Mouse (Mus musculus) pancreas, adult 10 weeks (tissue): Measurements from ENCODE around the gene Terb1. TPM values are rescaled to one million over a fixed set of nuclear protein-coding genes. Genes with fewer than 3 reads are reported as not detected.

Experiments used
- polyA plus RNA-seq: library from polyadenylated mRNA; stranded (reverse); fragments of 350-450 nt; fragmentation: Illumina TruSeq; extraction: RNeasy Lipid Tissue Mini Kit (QIAGEN cat#74804); gene quantifications from one replicate; pipeline ENCODE4 v1.2.3, GENCODE M21; 2015; ENCODE audit warnings: low read depth, low replicate concordance; ENCODE audit not compliant: insufficient read depth

The Terb1 gene
- not detected for polyA plus RNA-seq

GRCm38 (mm10) chr8:104509061-104510006, at the start of gene Terb1:
Terb1 (minus strand) TSS chr8:104509910.

DNA sequence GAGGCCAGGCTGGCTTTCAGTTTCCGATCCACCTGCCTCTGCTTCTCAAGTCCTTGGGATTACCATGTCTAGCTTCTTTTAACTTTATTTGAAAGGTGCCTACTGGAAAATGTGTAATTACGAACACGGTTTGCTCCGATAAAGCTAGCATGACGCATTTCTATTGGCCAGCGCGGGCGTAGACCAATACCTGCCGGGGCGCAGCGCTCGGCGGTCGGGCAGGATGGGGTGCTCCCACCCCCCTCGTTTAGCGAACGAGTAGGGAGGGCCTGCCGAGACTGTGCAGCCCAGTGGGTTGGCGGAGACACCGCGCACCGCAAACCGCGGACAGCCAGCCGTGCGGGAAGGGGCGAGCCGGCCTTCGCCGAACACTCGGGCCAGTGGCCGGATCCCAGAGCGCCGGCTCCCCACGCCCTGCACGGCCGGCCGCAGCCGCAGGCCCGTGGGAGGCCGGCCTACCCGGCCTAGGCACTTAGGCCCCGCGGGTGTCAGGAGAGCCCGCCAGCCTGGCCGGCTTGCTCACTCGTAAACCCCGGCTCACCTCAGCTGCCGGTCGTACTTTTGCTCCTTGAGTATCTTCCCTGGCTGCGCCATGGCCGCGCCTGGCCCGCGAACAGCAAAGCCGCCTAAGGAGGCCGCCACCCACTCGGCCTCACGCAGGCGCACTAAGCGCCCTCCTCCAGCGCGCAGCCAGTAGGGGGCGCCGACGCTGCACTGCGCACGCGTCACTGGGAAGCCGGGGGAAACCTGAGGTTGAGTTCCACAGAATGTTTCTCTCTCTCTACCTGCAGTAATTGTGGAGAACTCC, 24.5 kb upstream of the Terb1 start, which contains the start of the genes Nae1 and Car7:
Gene Nae1 (minus strand): TSS at position 667 of the 808 bp plus-strand sequence.
Gene Car7 (plus strand): TSS at position 719 of the 808 bp plus-strand sequence.

DNA sequence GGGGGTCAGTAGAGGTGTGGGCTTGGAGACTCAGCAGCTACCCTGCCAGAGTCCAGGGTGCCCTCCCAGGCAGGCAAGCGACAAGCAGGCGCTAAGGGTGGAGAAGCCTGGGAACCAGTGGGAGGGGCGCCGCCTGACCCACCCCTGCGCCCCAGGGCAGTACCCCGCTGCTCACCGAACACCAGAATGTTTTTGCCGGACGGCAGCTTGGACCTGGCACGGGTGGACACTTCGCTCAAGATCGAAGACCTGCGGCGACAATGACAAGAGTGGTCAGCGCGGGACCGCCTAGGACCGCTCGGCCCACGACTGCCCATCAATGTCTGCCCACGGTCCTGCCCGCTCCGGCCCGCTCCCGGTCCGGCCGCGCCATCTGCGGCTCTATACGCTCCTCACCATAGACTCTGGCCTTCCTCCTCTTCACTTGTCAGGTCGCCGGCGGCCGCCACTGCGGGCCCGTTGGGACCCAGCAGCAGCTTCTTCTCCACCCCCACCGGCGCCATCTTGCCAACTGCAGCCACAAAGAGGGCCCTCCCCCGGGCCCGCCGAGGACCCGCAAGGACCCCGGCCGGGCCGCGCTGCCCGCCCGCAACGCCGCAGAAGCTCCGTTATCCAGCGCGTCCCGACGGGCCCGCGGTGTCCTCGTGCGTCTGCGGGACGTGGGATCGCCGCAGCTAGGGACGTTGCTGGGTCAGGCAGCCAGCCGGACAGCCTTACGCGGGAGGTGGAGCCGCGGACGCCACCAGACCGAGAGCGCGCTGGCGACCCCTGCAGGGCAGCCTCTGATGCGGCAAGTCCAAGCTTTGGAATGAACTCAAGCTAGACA, 67.2 kb downstream of the Terb1 start, which contains the start of gene Dync1li2:
Gene Dync1li2 (minus strand): TSS at position 749 of the 826 bp plus-strand sequence.

Other genes with a start within 250 kb of the Terb1 start
- gene Cmtm2a, start 216.7 kb downstream of the Terb1 start, polyA plus RNA-seq = not detected
- not detected for gene Gm45711, start 199.8 kb downstream of the Terb1 start, polyA plus RNA-seq
- gene Cmtm1, start 199.8 kb downstream of the Terb1 start, polyA plus RNA-seq = not detected
- not detected for gene Gm11020, start 188.3 kb downstream of the Terb1 start, polyA plus RNA-seq
- gene Cmtm2b, start 187.7 kb downstream of the Terb1 start, polyA plus RNA-seq = not detected
- gene Cmtm3, start 170.5 kb downstream of the Terb1 start, polyA plus RNA-seq = 14.8 TPM
- 6.2 TPM for gene Cmtm4, start 114.1 kb downstream of the Terb1 start, polyA plus RNA-seq
- gene Dync1li2, start 66.9 kb downstream of the Terb1 start, polyA plus RNA-seq = 10.5 TPM
- gene Nae1, start 24.7 kb upstream of the Terb1 start, polyA plus RNA-seq = 17.6 TPM
- gene Car7, start 24.8 kb upstream of the Terb1 start, polyA plus RNA-seq = 2.7 TPM
- gene Pdp2, start 81.5 kb upstream of the Terb1 start, polyA plus RNA-seq = 0.90 TPM
- gene Cdh16, start 114.5 kb upstream of the Terb1 start, polyA plus RNA-seq = not detected
- gene Rrad, start 121.4 kb upstream of the Terb1 start, polyA plus RNA-seq = 2.3 TPM
- gene Ciao2b, start 132.1 kb upstream of the Terb1 start, polyA plus RNA-seq = 7.1 TPM
- not detected for gene Ces2a, start 224.1 kb upstream of the Terb1 start, polyA plus RNA-seq